Mouse (Mus musculus) kidney, embryonic 15.5 days (tissue): Measurements from ENCODE around the gene Ccdc51. TPM values are rescaled to one million over a fixed set of nuclear protein-coding genes. Genes with fewer than 3 reads are reported as not detected.
A peak's percentile ranks its signal among the peaks of the same experiment; 100 is the strongest.

Experiments used
- ATAC-seq: fragments of 200-750 bp; cut with Nextera tagmentation; replicated peaks from 2 replicates; pipeline ENCODE4 v1.8.0; 2017; ENCODE audit warnings: moderate TSS enrichment; ENCODE audit not compliant: low FRiP score
- H3K27ac ChIP-seq: fragments of 300-500 bp; sonication (generic); 2 replicates; pipeline ENCODE4 v1.5.1; 2015; ENCODE audit warnings: mild to moderate bottlenecking, inconsistent platforms
- H3K27me3 ChIP-seq: fragments of 300-500 bp; sonication (generic); 2 replicates; pipeline ENCODE4 v1.6.1; 2015; ENCODE audit warnings: inconsistent platforms
- H3K36me3 ChIP-seq: fragments of 300-500 bp; sonication (generic); 2 replicates; pipeline ENCODE4 v1.6.1; 2015; ENCODE audit warnings: inconsistent platforms
- H3K4me1 ChIP-seq: fragments of 300-500 bp; sonication (generic); 2 replicates; pipeline ENCODE4 v1.6.1; 2015; ENCODE audit warnings: inconsistent platforms
- H3K4me2 ChIP-seq: fragments of 300-500 bp; sonication (generic); 2 replicates; pipeline ENCODE4 v1.6.1; 2015; ENCODE audit warnings: moderate library complexity, mild to moderate bottlenecking, inconsistent platforms
- H3K4me3 ChIP-seq: fragments of 300-500 bp; sonication (generic); replicated peaks from 2 replicates; pipeline ENCODE4 v1.5.1; 2015; ENCODE audit warnings: mild to moderate bottlenecking, inconsistent platforms
- H3K9ac ChIP-seq: fragments of 300-500 bp; sonication (generic); 2 replicates; pipeline ENCODE4 v1.6.1; 2015; ENCODE audit warnings: mild to moderate bottlenecking, inconsistent platforms
- H3K9me3 ChIP-seq: fragments of 300-500 bp; sonication (generic); replicated peaks from 2 replicates; pipeline ENCODE4 v1.6.1; 2016; ENCODE audit warnings: inconsistent platforms
- WGBS: fragments of 180-500 bp; shearing (Covaris S2); methylation state at CpG from one replicate; pipeline ENCODE4 v1.1.7; 2015; ENCODE audit warnings: mixed read lengths; 5-methylcytosine and 5-hydroxymethylcytosine counted together
- polyA plus RNA-seq: library from polyadenylated mRNA; unstranded; fragments of >200 nt; fragmentation: Nextera tagmentation; extraction: Ambion mirVana; gene quantifications from 2 replicates; pipeline ENCODE4 v1.2.1, GENCODE M21; 2015

The Ccdc51 gene
- polyA plus RNA-seq = 12.9 and 13.6 TPM in 2 replicates

DNA sequence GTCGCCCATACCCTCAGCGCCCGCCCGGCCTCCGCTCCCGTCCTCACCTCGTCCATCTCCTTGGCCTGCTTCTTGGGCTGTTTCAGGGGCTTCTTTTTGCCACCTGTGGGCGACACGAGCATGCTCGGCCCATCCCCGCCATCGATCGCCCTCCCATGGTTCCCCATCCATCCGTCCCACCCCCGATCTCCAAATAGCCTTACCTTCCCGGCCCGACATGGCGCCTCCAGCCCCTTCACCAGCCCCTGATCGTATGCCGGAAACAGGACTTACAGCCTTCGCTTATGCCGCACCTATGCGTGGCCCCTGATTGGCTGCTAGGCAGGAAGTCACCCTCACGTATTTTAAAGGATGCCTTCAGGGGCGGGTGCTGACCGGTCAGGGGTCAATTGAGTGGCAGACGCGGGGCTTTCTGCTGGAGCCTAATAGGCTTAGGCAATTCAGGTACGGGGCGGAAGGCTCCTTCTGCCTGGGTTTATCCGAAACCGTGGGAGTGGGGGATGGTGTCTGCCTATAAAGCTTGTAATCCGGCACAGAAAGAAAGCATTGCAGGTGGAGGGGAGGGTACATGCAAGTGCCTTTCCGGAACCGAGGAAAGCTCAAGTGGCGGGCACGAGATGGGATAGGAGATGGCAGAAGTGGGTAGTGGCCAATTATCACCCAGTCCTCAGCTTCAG lies at the start of gene Ccdc51, which contains the start of gene Tma7:
Gene Ccdc51, plus strand, starts transcription at position 370 of the 677 bp plus-strand sequence.
Gene Tma7, minus strand, starts transcription at position 464 of the 677 bp plus-strand sequence.
- Histone ChIP-seq H3K9me3 (no peaks in the 10 kb centered on the region), H3K4me3 (peak within 1 kb of the TSS; percentile 81), H3K27me3 (no peaks in the 10 kb centered on the region), H3K9ac (peak within 1 kb of the TSS; percentile 81), H3K36me3 (peaks cover 29% of the 10 kb centered on the region), H3K4me2 (peak within 1 kb of the TSS; percentile 66), H3K27ac (peak within 1 kb of the TSS; percentile 82), H3K4me1 (peaks cover 21% of the 10 kb centered on the region)
- WGBS = under 1% methylated on average over 37 of the region's 37 CpGs
- peak; percentile 97 for ATAC-seq

DNA sequence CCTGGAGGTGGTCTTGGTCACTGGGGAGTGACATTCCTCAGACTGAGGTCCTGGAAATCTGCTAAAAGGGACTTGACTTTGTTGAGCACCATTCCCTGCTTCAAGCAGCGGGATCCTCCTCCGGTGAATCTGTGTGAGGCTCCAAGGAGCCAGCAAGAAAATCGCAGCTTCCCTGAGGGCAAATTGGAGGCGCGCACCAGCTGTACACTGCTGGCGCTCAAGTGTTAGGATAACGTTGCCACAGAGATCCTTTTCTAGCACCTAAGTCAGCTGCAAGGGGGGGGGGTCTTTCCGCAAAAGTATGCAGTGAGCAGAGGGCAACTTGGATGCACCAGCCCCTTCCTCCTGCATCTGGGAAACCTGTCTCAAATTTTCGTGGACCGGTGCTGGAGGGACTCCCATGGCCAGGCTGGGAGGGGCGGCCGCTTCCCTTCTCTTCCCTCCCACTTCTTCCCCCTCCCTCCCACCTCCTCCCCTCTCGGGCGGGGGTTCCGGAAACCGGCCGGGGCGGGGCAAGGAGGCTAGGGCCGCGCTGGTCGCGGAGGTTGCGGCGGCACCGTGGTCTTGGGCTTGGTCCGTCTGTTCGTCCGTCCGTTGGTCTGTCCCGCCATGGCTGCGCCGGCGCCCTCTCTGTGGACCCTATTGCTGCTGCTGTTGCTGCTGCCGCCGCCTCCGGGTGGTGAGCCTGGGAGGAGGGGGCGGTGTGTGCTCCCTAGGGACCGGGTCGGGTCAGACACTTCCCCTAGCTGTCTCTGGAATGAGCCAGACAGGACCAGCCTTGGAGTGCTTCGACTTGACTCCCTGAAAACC lies 44.0 kb upstream of the Ccdc51 start, which contains the start of gene Shisa5:
Gene Shisa5, plus strand, starts transcription at position 480 of the 810 bp plus-strand sequence.
- under 1% methylated on average over 40 of the region's 40 CpGs for WGBS
- Histone ChIP-seq H3K27ac (peak within 1 kb of the TSS; percentile 89), H3K27me3 (no peaks in the 10 kb centered on the region), H3K9ac (peak within 1 kb of the TSS; percentile 79), H3K9me3 (no peaks in the 10 kb centered on the region), H3K36me3 (no peaks in the 10 kb centered on the region), H3K4me1 (peaks cover 34% of the 10 kb centered on the region), H3K4me2 (peak within 1 kb of the TSS; percentile 84), H3K4me3 (peak within 1 kb of the TSS; percentile 81)
- peak; percentile 93 for ATAC-seq

- WGBS = 16% methylated on average over 8 of the region's 8 CpGs
Observed at GRCm38 (mm10) chr9:109038901-109039364, 43.4 kb upstream of the Ccdc51 start.

DNA sequence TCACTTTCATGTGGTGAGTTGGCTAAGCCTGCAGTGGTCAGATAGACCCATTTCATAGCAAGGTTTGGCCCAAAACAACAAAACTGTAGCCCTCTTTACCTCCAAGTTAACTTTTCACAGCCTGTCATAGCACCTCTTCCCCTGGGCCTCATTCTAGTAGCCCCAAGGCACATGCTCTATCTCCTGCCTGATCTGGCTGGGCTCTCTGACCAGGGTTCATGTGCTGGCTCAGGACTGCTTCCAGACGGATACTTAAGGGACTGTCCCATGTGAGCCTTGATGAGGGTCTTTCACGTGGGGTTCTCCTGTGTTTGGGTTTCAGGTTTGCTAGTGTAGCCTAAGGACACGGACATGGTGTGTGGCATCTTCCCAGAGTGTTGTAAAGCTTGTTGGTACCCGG lies 42.6 kb upstream of the Ccdc51 start:
- H3K4me1 ChIP-seq = peaks cover 34% of the 10 kb centered on the region
- no peak for ATAC-seq
- peak overlapping the region; percentile 84 for H3K4me2 ChIP-seq
- H3K4me3 ChIP-seq = peak overlapping the region; percentile 81
- H3K9ac ChIP-seq = no peak overlapping the region
- no peaks in the 10 kb centered on the region for H3K9me3 ChIP-seq
- 0 out of 2 replicates have a peak, but pooled peaks cover 4% of the 10 kb centered on the region for H3K36me3 ChIP-seq
- no peaks in the 10 kb centered on the region for H3K27me3 ChIP-seq
- peak overlapping the region; percentile 89 for H3K27ac ChIP-seq
- WGBS = 77% methylated on average over 4 of the region's 4 CpGs

More at GRCm38 (mm10) chr9:109038901-109039364, 43.4 kb upstream of the Ccdc51 start:
- no peaks in the 10 kb centered on the region for H3K9me3 ChIP-seq
- H3K9ac ChIP-seq = peak overlapping the region; percentile 79
- peak overlapping the region; percentile 89 for H3K27ac ChIP-seq
- H3K4me3 ChIP-seq = peak overlapping the region; percentile 81
- peak; percentile 52 for ATAC-seq
- no peaks in the 10 kb centered on the region for H3K27me3 ChIP-seq
- H3K36me3 ChIP-seq = no peaks in the 10 kb centered on the region
- H3K4me1 ChIP-seq = peaks cover 34% of the 10 kb centered on the region
- H3K4me2 ChIP-seq = peak overlapping the region; percentile 84

GRCm38 (mm10) chr9:109040216-109040615 lies 42.1 kb upstream of the Ccdc51 start:
- Histone ChIP-seq H3K36me3 (0 out of 2 replicates have a peak, but pooled peaks cover 4% of the 10 kb centered on the region), H3K4me2 (peak overlapping the region; percentile 84), H3K9ac (no peak overlapping the region), H3K27ac (no peak overlapping the region), H3K4me1 (peaks cover 34% of the 10 kb centered on the region), H3K9me3 (no peaks in the 10 kb centered on the region), H3K4me3 (no peak overlapping the region), H3K27me3 (no peaks in the 10 kb centered on the region)
- 79% methylated on average over 8 of the region's 8 CpGs for WGBS
- ATAC-seq = no peak

DNA sequence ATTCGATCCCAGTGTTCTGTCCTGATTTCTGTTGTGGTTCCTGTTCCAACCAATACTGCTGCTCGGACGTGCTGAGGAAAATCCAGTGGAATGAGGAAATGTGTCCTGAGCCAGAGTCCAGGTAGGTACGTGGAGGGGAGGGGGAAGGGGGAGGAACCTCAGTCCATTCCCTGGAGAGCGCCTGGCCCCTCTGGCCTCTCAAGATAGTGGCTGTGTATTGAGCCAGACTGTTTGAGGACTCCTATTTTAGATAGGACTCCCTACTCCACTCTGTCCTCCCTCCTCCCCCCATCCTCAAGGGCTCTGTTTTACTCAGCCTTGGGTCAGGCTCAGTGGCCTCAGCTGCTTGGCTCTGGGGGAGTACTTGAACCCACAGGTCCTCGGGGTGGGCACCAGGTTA lies 41.4 kb upstream of the Ccdc51 start:
- no peak overlapping the region for H3K9ac ChIP-seq
- no peak overlapping the region for H3K4me3 ChIP-seq
- ATAC-seq = 0 out of 2 replicates have a peak, but pooled peaks have one; percentile 22
- peak overlapping the region; percentile 84 for H3K4me2 ChIP-seq
- H3K9me3 ChIP-seq = no peaks in the 10 kb centered on the region
- 0 out of 2 replicates have a peak overlapping the region, but pooled peaks have one; percentile 6 for H3K27ac ChIP-seq
- WGBS = 53% methylated on average over 6 of the region's 6 CpGs
- H3K27me3 ChIP-seq = no peaks in the 10 kb centered on the region
- peaks cover 34% of the 10 kb centered on the region for H3K4me1 ChIP-seq
- H3K36me3 ChIP-seq = 0 out of 2 replicates have a peak, but pooled peaks cover 4% of the 10 kb centered on the region

GRCm38 (mm10) chr9:109041351-109041750 lies 40.9 kb upstream of the Ccdc51 start:
- ATAC-seq = no peak
- 75% methylated on average over 7 of the region's 7 CpGs for WGBS
- no peak overlapping the region for H3K27ac ChIP-seq

DNA sequence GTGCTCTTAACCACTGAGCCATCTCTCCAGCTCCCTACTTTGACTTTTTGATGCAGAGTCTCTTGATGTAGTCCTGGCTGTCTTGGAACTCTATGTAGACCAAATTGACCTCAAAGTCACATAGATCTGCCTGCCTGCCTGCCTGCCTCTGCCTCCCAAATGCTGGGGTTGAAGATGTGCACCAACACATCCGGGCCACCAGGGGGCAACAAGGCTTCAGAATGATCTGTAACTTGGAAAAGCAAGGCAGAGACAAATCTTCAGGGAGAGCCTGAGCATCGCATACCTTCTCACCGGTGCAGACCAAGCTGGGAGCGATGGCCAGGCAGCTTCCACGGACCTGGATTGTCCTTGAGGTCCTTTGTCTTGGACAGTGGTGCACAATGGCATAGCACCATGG lies 36.0 kb upstream of the Ccdc51 start:
- no peak for ATAC-seq
- no peaks in the 10 kb centered on the region for H3K9me3 ChIP-seq

More at GRCm38 (mm10) chr9:109041351-109041750, 40.9 kb upstream of the Ccdc51 start:
- Histone ChIP-seq H3K27me3 (no peaks in the 10 kb centered on the region), H3K36me3 (0 out of 2 replicates have a peak, but pooled peaks cover 4% of the 10 kb centered on the region), H3K4me3 (no peak overlapping the region), H3K9ac (no peak overlapping the region), H3K4me1 (peaks cover 34% of the 10 kb centered on the region), H3K9me3 (no peaks in the 10 kb centered on the region), H3K4me2 (no peak overlapping the region)

GRCm38 (mm10) chr9:109049316-109049715 lies 33.0 kb upstream of the Ccdc51 start:
- 69% methylated on average over 7 of the region's 7 CpGs for WGBS
- H3K4me1 ChIP-seq = peaks cover 5% of the 10 kb centered on the region
- ATAC-seq = no peak

More for the DNA sequence above, 36.0 kb upstream of the Ccdc51 start:
- Histone ChIP-seq H3K27ac (no peak overlapping the region), H3K4me1 (peaks cover under 1% of the 10 kb centered on the region; the same call in 1 of the 2 replicates), H3K27me3 (no peaks in the 10 kb centered on the region), H3K36me3 (peaks cover 12% of the 10 kb centered on the region; the same call in 1 of the 2 replicates), H3K4me2 (no peak overlapping the region), H3K9ac (no peak overlapping the region), H3K4me3 (no peak overlapping the region)
- WGBS = 46% methylated on average over 5 of the region's 5 CpGs

GRCm38 (mm10) chr9:109049996-109050673 lies 32.2 kb upstream of the Ccdc51 start:
- Histone ChIP-seq H3K27ac (no peak overlapping the region), H3K4me2 (no peak overlapping the region), H3K36me3 (peaks cover 18% of the 10 kb centered on the region), H3K9ac (no peak overlapping the region), H3K4me3 (no peak overlapping the region), H3K9me3 (no peaks in the 10 kb centered on the region), H3K27me3 (no peaks in the 10 kb centered on the region), H3K4me1 (peaks cover 12% of the 10 kb centered on the region)
- WGBS = 81% methylated on average over 9 of the region's 9 CpGs
- no peak for ATAC-seq

More at GRCm38 (mm10) chr9:109049316-109049715, 33.0 kb upstream of the Ccdc51 start:
- Histone ChIP-seq H3K4me2 (no peak overlapping the region), H3K4me3 (no peak overlapping the region), H3K9ac (no peak overlapping the region), H3K9me3 (no peaks in the 10 kb centered on the region), H3K27me3 (no peaks in the 10 kb centered on the region), H3K36me3 (peaks cover 21% of the 10 kb centered on the region), H3K27ac (no peak overlapping the region)

DNA sequence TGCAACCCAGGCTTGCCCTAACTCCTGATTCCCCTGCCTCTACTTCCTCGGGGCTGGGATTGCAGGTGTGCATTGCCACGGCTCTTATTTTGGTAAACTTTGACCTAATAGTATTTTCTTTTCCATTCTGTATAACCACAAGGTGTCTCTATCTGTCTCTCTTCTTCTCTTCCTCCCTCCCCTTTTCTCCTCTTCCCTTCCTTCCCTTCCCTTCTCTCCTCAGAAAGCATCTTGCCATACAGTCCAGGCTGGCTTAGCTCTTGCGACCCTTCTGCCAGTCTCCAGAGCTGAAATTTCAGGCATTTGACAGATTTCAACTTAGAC lies 31.7 kb upstream of the Ccdc51 start:
- no peak overlapping the region for H3K9ac ChIP-seq

More for the DNA sequence above, 31.7 kb upstream of the Ccdc51 start:
- Histone ChIP-seq H3K27me3 (no peaks in the 10 kb centered on the region), H3K27ac (no peak overlapping the region), H3K4me2 (no peak overlapping the region), H3K4me1 (peaks cover 17% of the 10 kb centered on the region), H3K36me3 (peaks cover 21% of the 10 kb centered on the region), H3K4me3 (no peak overlapping the region), H3K9me3 (no peaks in the 10 kb centered on the region)
- ATAC-seq = no peak
- WGBS = 59% methylated on average over 3 of the region's 3 CpGs
